Mouse (Mus musculus) heart, embryonic 15.5 days (tissue): Measurements from ENCODE around the gene Stox2. TPM values are rescaled to one million over a fixed set of nuclear protein-coding genes. Genes with fewer than 3 reads are reported as not detected.
A peak's percentile ranks its signal among the peaks of the same experiment; 100 is the strongest.

Experiments
- ATAC-seq: fragments of 200-750 bp; cut with Nextera tagmentation; replicated peaks from 2 replicates; pipeline ENCODE4 v1.8.0; 2017; ENCODE audit warnings: low read depth, moderate TSS enrichment; ENCODE audit not compliant: insufficient number of reproducible peaks, insufficient read depth, low FRiP score
- H3K27ac ChIP-seq: fragments of 300-500 bp; sonication (generic); 2 replicates; pipeline ENCODE4 v1.5.1; 2015; ENCODE audit warnings: mild to moderate bottlenecking, inconsistent platforms
- H3K27me3 ChIP-seq: fragments of 300-500 bp; sonication (generic); 2 replicates; pipeline ENCODE4 v1.6.1; 2015; ENCODE audit warnings: inconsistent platforms
- H3K36me3 ChIP-seq: fragments of 300-500 bp; sonication (generic); 2 replicates; pipeline ENCODE4 v1.6.1; 2015; ENCODE audit warnings: mild to moderate bottlenecking, inconsistent platforms
- H3K4me1 ChIP-seq: fragments of 300-500 bp; sonication (generic); replicated peaks from 2 replicates; pipeline ENCODE4 v1.6.1; 2015; ENCODE audit warnings: inconsistent platforms
- H3K4me2 ChIP-seq: fragments of 300-500 bp; sonication (generic); 2 replicates; pipeline ENCODE4 v1.6.1; 2015; ENCODE audit warnings: inconsistent platforms, mild to moderate bottlenecking, moderate library complexity
- H3K4me3 ChIP-seq: fragments of 300-500 bp; sonication (generic); 2 replicates; pipeline ENCODE4 v1.5.1; 2015; ENCODE audit warnings: mild to moderate bottlenecking, inconsistent platforms
- H3K9ac ChIP-seq: fragments of 300-500 bp; sonication (generic); 2 replicates; pipeline ENCODE4 v1.6.1; 2015; ENCODE audit warnings: mild to moderate bottlenecking, inconsistent platforms
- H3K9me3 ChIP-seq: fragments of 300-500 bp; sonication (generic); replicated peaks from 2 replicates; pipeline ENCODE4 v1.6.1; 2016; ENCODE audit warnings: inconsistent platforms
- WGBS: fragments of 180-500 bp; shearing (Covaris S2); methylation state at CpG from one replicate; pipeline ENCODE4 v1.1.7; 2015; ENCODE audit warnings: mixed read lengths; 5-methylcytosine and 5-hydroxymethylcytosine counted together
- polyA plus RNA-seq: library from polyadenylated mRNA; unstranded; fragments of >200 nt; fragmentation: Nextera tagmentation; extraction: Ambion mirVana; gene quantifications from 2 replicates; pipeline ENCODE4 v1.2.1, GENCODE M21; 2015

Gene Stox2
- polyA plus RNA-seq, 1 experiment from 2014 or later = 8.7 TPM

DNA sequence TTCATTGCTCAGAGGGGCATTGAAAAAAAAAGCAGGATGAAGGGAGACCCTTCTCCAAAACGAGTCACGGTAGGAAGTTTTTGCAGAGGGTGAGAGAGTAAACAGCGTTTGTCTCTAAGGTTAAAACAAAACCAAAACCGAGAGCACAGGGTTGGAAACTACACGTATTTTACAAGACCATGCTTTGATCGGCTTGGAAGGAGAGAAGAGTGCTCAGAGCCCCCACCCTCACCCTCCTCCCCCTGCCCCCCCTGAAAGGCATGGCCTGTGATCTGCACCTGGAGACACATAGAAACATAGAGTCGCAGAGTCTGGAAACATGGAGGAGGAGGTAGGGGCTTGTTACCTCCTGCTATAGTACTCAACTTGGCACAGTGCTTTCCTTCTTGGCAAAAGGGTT, 272.3 kb downstream of the Stox2 start:
- no peaks in the 10 kb centered on the region for H3K27me3 ChIP-seq
- 66% methylated on average over 7 of the region's 7 CpGs for WGBS
- H3K9ac ChIP-seq = no peak overlapping the region
- no peaks in the 10 kb centered on the region for H3K36me3 ChIP-seq
- H3K4me1 ChIP-seq = no peaks in the 10 kb centered on the region
- no peak overlapping the region for H3K4me3 ChIP-seq
- H3K4me2 ChIP-seq = no peak overlapping the region
- no peak overlapping the region for H3K27ac ChIP-seq
- no peak for ATAC-seq
- no peaks in the 10 kb centered on the region for H3K9me3 ChIP-seq

DNA sequence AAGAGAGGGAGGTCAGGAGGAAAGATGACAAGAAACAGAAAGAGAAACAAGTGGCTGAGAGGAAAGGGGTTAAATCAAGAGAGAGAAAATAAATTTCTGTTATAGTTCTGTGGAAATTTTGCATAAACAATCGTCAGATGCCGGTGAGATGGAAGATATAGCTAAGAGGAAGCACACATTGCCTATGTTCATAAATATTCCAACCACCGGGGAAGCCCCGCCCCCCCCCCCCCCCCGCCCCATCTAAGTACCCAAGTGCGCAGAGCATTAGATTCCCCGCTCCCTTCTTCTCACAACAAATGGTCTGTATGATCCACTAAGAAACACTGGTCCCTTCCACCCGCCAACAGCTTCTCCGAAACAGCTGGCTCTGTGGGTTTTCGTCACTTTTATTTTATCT, 273.3 kb downstream of the Stox2 start:
- Histone ChIP-seq H3K4me3 (no peak overlapping the region), H3K4me2 (no peak overlapping the region), H3K9me3 (no peaks in the 10 kb centered on the region), H3K36me3 (no peaks in the 10 kb centered on the region), H3K27ac (no peak overlapping the region), H3K27me3 (no peaks in the 10 kb centered on the region), H3K4me1 (no peaks in the 10 kb centered on the region), H3K9ac (no peak overlapping the region)
- no peak for ATAC-seq
- WGBS = 70% methylated on average over 10 of the region's 10 CpGs

DNA sequence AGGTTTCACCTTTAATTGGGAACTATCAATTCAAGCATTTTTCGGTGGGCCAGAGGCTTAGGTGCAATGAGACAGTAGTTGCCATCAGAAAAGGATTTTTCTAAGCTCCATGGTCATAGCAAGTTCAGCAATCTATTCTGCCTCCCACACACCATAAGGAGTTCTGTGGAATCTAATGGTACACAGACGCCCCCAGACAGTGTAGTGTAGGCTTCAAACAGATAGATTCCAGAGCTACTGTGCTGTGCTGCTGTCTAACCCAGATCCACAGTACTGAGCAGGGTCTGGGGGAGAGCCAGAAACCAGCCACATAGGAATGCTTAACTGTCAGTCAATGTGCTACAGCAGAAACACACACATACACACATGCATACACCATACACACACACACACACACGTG, 285.5 kb downstream of the Stox2 start:
- Histone ChIP-seq H3K4me2 (no peak overlapping the region), H3K9me3 (no peaks in the 10 kb centered on the region), H3K27ac (no peak overlapping the region), H3K36me3 (no peaks in the 10 kb centered on the region), H3K4me3 (no peak overlapping the region), H3K9ac (no peak overlapping the region), H3K27me3 (no peaks in the 10 kb centered on the region), H3K4me1 (no peaks in the 10 kb centered on the region)
- WGBS = 70% methylated on average over 3 of the region's 3 CpGs
- no peak for ATAC-seq

DNA sequence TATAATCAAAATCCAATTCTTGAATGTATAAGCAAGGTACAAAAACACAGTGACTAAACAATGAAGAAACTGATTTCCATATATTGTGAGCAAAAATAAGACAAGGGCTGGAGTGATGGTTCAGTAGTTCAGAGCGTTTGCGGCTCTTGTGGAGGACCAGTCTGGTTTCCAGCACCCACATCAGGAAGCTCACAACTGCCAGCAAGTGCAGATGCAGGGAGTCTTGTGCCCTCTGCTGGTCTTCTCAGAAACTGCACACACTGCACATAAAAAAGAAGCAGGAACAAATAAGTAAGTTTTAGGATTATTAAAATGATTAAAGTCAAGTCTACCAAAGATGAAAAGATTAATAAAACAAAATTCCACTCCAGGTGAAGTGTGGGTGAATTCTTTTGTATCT, 291.6 kb downstream of the Stox2 start:
- no peaks in the 10 kb centered on the region for H3K27me3 ChIP-seq
- H3K9me3 ChIP-seq = 0 out of 2 replicates have a peak, but pooled peaks cover 8% of the 10 kb centered on the region
- no peak overlapping the region for H3K27ac ChIP-seq
- no peak overlapping the region for H3K4me3 ChIP-seq
- no peaks in the 10 kb centered on the region for H3K4me1 ChIP-seq
- H3K4me2 ChIP-seq = no peak overlapping the region
- 91% methylated on average over 2 of the region's 2 CpGs for WGBS
- H3K9ac ChIP-seq = no peak overlapping the region
- H3K36me3 ChIP-seq = peaks cover 7% of the 10 kb centered on the region; the same call in 1 of the 2 replicates
- no peak for ATAC-seq

DNA sequence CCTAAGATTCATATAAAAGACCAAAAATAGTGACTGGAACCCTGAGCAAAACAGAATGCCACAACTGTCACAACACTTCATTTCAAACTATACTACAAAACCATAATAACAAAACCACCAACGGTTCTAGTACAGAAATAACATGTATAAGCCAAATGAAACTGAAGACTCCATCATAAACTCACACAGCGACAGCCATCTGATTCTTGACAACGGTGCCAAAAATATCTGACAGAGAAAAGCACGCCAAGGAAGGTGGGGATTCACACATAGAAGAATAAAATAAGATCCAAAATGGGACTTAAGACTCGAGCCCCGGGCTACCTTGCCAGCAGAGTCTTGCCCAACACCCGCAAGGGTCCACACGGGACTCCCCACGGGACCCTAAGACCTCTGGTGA, 300.9 kb downstream of the Stox2 start:
- no peak for ATAC-seq

DNA sequence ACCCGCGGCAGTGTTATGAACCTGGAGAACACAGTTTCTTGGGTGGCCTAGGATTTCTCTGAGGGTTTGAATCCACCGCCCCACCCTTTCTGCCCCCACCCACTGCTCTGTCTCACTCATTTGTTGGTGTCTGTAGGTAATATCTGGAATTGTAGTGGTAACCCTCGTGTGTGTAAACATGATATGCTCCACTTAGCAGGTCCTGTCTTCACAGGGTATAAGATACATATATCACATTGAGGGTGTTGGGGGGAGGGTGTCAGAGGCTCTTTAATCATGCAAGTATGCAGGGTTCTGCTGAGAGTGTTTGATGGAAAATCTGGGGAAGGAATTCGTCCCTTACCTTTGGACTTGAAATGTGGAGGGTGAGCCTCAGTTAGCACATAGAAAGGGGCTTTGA, 310.1 kb downstream of the Stox2 start:
- Histone ChIP-seq H3K9me3 (no peaks in the 10 kb centered on the region), H3K9ac (no peak overlapping the region), H3K27ac (no peak overlapping the region), H3K4me1 (peaks cover 9% of the 10 kb centered on the region), H3K4me3 (peak overlapping the region; percentile 29; the same call in 1 of the 2 replicates), H3K4me2 (peak overlapping the region; percentile 52), H3K36me3 (no peaks in the 10 kb centered on the region), H3K27me3 (no peaks in the 10 kb centered on the region; the same call in 1 of the 2 replicates)
- 37% methylated on average over 5 of the region's 5 CpGs for WGBS
- no peak for ATAC-seq

More for the DNA sequence above, 300.9 kb downstream of the Stox2 start:
- Histone ChIP-seq H3K27me3 (no peaks in the 10 kb centered on the region), H3K4me1 (no peaks in the 10 kb centered on the region), H3K9me3 (no peaks in the 10 kb centered on the region; the same call in 1 of the 2 replicates), H3K36me3 (no peaks in the 10 kb centered on the region), H3K27ac (no peak overlapping the region), H3K9ac (no peak overlapping the region), H3K4me3 (no peak overlapping the region), H3K4me2 (no peak overlapping the region)
- 95% methylated on average over 9 of the region's 9 CpGs for WGBS

DNA sequence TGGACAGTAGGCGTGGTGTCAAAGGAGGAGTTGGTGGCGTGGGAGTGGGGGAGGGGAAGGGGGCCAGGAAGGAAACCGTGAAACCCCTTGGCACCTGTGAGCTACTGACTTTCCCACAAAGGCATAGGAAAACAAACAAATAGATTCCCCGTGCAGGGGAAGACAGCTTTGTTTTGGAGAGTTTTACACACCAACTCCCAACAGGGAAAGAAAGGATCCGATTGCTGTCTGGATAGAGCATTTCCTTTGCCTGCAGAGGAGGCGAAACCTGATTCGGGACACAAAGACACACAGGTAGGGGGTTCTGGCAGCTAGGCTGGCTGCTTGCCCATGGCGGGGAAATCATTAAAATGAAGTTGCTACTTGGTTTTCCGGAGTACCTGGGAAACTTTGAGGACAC, 310.6 kb downstream of the Stox2 start:
- no peaks in the 10 kb centered on the region; the same call in 1 of the 2 replicates for H3K27me3 ChIP-seq
- H3K9ac ChIP-seq = no peak overlapping the region
- H3K4me2 ChIP-seq = peak overlapping the region; percentile 52
- no peak for ATAC-seq
- WGBS = 14% methylated on average over 9 of the region's 9 CpGs
- peaks cover 9% of the 10 kb centered on the region for H3K4me1 ChIP-seq
- no peaks in the 10 kb centered on the region for H3K36me3 ChIP-seq
- H3K9me3 ChIP-seq = no peaks in the 10 kb centered on the region
- H3K27ac ChIP-seq = no peak overlapping the region
- H3K4me3 ChIP-seq = peak overlapping the region; percentile 29

DNA sequence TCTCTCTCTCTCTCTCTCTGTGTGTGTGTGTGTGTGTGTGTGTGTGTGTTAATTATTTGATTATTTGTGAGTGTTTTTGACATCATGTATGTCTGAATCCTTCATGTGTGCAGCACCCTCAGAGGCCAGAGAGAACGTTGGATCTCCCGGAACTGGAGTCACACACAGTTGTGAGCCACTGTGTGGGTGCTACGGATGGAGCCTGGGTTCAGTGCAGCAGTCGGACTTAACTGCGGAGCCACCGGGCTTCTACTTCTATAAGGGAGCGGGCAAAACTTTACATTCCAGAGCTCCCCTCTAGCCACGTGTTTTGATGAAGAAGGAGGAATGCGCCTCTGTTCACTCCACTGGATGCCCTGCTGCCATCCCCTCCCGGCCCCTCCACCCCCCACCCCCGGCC, 311.4 kb downstream of the Stox2 start:
- no peak for ATAC-seq
- Histone ChIP-seq H3K9ac (no peak overlapping the region), H3K9me3 (no peaks in the 10 kb centered on the region), H3K4me3 (no peak overlapping the region), H3K4me1 (peaks cover 9% of the 10 kb centered on the region), H3K27me3 (no peaks in the 10 kb centered on the region; the same call in 1 of the 2 replicates), H3K27ac (no peak overlapping the region), H3K4me2 (peak overlapping the region; percentile 52), H3K36me3 (no peaks in the 10 kb centered on the region; the same call in 1 of the 2 replicates)
- 44% methylated on average over 11 of the region's 11 CpGs for WGBS

DNA sequence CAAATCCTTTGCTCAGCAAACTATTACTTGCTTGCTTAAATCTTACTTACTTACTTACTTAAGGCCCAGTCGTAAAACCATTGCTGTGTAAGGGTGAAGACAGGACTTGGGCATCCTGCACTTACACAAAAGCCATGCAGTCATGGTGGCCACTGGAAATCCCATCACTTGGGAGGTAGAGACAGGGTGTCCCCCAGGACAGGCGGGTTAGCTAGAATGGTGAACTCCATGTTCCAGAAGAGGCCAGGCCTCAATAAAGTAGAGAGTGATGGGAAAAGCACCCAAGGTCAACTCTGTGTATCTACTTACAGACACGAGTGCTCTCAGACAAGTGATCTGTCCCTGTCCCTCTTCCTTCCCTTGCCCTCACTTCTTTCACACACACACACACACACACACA, 312.8 kb downstream of the Stox2 start:
- no peaks in the 10 kb centered on the region; the same call in 1 of the 2 replicates for H3K36me3 ChIP-seq
- H3K27me3 ChIP-seq = no peaks in the 10 kb centered on the region; the same call in 1 of the 2 replicates
- no peak for ATAC-seq
- no peak overlapping the region for H3K27ac ChIP-seq
- H3K4me1 ChIP-seq = peaks cover 9% of the 10 kb centered on the region
- H3K9ac ChIP-seq = no peak overlapping the region
- no peaks in the 10 kb centered on the region for H3K9me3 ChIP-seq
- H3K4me2 ChIP-seq = no peak overlapping the region
- H3K4me3 ChIP-seq = no peak overlapping the region
- 83% methylated on average over 3 of the region's 3 CpGs for WGBS

Other genes starting within 250 kb of the Stox2 start
- gene Trappc11, start 87.1 kb upstream of the Stox2 start, polyA plus RNA-seq = 18.7 and 22.0 TPM in 2 replicates
- 25.5 and 30.7 TPM in 2 replicates for gene Rwdd4a, start 87.3 kb upstream of the Stox2 start, polyA plus RNA-seq
- gene Ing2, start 229.2 kb upstream of the Stox2 start, polyA plus RNA-seq = 6.4 and 7.1 TPM in 2 replicates